Mouse (Mus musculus): ENCODE measurements around the gene Elane.

The Elane gene

GRCm38 (mm10) chr10:79929967-79930825 is 44.1 kb downstream of the Elane start:
- DNase-seq (ENCODE audit: low read depth): no peak

DNA sequence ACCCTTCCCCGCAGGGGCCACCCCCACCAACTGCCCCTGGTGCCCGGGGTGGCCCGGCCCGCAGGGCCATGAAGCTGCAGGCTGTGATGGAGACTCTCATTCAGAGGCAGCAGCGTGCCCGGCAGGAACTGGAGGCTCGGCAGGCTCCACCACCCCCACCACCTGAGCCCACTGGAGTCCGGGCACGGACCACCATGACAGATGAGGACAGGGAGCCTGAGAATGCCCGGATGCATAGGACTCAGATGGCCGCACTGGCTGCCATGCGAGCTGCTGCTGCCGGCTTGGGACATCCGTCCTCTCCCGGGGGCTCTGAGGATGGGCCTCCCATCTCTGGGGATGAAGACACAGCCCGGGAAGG is 44.8 kb downstream of the Elane start:
- DNase-seq (ENCODE audit: low read depth): no peak

GRCm38 (mm10) chr10:79931797-79932196 is 45.8 kb downstream of the Elane start:
- DNase-seq (ENCODE audit: low read depth): no peak

GRCm38 (mm10) chr10:79932736-79933135 is 46.7 kb downstream of the Elane start:
- DNase-seq (ENCODE audit: low read depth): no peak

GRCm38 (mm10) chr10:79933145-79933679 is 47.2 kb downstream of the Elane start:
- no peak for DNase-seq (ENCODE audit: low read depth)

DNA sequence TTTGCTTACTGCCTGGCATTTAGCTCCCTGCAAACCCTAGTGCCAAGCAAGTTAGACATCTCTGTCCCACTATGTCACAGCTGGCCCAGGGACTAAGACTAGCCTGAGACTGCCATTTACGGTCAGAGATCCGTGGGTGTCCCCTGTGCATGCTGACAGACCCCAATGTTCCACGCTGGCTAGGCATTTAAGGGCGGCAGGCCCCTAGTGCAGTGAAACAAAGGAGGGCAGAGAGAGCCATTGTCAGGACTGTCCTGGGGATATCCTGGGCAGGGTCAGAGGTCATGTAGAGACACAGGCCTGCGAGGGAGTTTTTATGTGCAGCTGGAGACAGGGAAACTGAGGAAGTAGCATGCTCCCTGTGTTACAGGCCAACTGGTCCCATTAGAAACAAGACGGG is 47.8 kb downstream of the Elane start:
- no peak for DNase-seq (ENCODE audit: low read depth)

GRCm38 (mm10) chr10:79934272-79934721 is 48.2 kb downstream of the Elane start:
- DNase-seq (ENCODE audit: low read depth): peak; percentile 86

- DNase-seq (ENCODE audit: low read depth): no peak
Observed at GRCm38 (mm10) chr10:79934794-79935569, 48.9 kb downstream of the Elane start.

GRCm38 (mm10) chr10:79936284-79936910 is 50.4 kb downstream of the Elane start:
- DNase-seq (ENCODE audit: low read depth): no peak

GRCm38 (mm10) chr10:79936911-79937441 is 50.9 kb downstream of the Elane start:
- DNase-seq (ENCODE audit: low read depth): peak; percentile 96

Data from 416B (cell line).